Mouse (Mus musculus) lung, postnatal 0 days (tissue): ENCODE data around the gene Slc45a3.

Source experiments
- CTCF ChIP-seq: IDR thresholded peaks from 2 replicates; pipeline ENCODE4 v1.5.1; 2016; ENCODE audit warnings: antibody characterized with exemption, mild to moderate bottlenecking
- EP300 ChIP-seq: IDR thresholded peaks from 2 replicates; pipeline ENCODE4 v1.6.1; 2016; ENCODE audit warnings: antibody characterized with exemption, mild to moderate bottlenecking, control low read depth

GRCm38 (mm10) chr1:131983806-131984205, 21.0 kb downstream of the Slc45a3 start:
- TF ChIP-seq CTCF (no peak), EP300 (no peak)
